Mouse (Mus musculus) effector memory CD4-positive, alpha-beta T cell, adult 7 months (primary cell): ENCODE results near the gene Syde1. TPM values are rescaled to one million over a fixed set of nuclear protein-coding genes. Genes with fewer than 3 reads are reported as not detected.

Source experiments
- polyA plus RNA-seq: library from polyadenylated mRNA; unstranded; fragments of 100-300 nt; shearing (Covaris generic); gene quantifications from one replicate; pipeline ENCODE4 v1.2.1, GENCODE M21; 2017

Gene Syde1
- polyA plus RNA-seq, result not detected

DNA sequence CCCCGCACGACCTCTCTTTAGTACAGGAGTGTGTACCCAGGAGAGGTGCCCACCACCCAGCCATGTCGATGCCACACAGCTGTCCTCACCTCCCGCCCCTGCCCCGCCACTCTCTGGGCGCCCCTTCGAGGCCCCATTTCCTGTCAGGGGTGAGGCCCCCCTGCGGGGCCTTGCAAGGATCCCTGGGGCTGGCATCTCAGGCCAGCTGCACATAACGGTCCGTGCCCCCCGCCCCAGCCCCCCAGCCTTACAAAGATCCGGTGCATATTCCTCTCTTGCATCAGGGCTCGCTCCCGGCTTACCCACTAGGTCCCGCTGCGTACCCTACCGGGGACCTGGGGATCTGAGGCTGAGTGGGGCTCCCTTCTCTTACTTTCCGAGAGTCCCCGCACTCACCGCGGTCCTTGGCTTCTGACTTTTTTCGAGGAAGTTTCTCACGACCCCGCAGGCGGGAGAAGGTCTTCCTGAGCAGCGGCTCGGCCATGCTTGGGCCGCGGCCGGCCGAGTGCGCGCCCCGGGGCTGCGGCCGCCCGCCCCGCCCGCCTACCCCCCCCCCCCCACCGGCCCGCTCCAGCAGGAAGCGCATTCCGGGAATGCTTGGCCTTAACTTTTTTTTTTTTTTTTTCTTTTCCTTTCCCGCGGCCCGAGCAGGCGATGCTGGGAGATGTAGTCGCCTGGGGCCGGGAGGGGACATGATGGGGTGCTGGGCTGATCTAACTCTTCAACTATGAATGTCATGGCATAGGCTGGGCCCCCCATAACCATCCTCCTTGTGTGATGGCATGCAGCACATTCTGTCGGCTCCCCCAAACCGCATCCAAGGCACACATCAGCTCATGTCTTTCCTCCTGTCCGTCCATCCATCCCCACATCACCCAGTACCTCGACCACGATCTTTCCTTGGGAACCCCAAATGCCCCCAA lies at the start of gene Syde1:
Gene Syde1, minus strand, starts transcription at position 559 of the 923 bp plus-strand sequence.

DNA sequence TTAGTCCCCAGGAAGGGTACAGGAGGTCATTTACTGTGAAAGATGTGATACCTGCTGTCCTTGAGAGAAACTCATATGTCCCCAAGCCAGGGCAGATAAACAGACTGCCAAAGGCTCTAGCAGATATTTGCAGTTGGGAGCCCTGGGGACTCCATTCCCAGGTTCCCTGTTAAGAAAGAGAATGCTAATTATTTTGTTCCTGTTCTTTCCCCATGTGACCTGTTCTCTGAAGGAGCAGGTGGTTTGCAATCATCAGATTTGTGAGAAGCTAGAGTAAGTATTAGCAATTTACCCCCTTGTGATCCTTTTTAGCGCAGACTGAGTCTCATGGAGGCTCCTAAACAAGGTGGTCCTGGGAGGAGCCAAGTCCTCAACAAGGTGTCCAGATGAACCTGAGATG lies 26.2 kb upstream of the Syde1 start, which contains the start of gene Olfr1357:
Gene Olfr1357, minus strand, starts transcription at position 101 of the 400 bp plus-strand sequence.

DNA sequence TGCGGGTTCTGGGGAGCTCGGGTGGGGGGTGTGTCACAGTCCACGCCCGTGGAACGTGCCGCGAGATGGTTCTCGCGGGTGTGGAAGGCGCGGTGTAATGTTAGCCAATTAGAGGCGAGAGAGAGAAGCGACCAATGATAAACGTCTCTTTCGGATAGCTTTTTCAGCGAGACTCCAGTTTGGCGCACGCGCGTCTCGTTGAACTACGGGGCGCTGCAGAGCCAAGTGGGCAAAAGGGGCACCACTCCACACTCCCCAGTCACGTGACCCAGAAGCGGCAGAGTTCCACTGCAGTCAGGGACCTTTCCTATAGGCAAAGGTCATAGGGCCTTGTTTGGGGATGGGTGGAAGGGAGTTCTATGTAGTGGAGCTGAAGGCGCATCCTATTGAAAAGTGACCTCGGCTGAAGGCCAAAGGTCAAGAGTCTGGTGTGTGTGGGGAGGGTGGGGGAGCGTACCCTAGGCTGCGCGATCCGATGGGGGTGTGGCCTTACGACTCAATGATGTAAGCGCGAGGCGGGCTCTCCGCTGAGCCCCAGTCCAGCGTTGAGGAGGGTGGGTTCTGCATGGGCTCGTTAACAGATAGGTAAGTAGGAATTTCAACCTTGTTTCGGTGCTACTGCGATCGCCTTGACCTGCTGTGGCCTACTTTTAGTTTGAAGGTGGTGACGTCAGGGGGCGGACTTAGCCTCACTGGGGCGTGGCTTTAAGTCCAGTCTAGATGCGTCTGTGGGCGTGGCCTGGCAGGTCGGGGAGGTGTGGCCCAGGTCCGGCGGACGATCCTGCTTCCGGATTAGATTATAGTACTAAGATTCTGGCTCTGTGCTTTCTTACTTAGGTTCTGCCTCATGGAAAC lies 17.3 kb downstream of the Syde1 start, which contains the start of gene Ilvbl:
Gene Ilvbl, plus strand, starts transcription at position 97 of the 855 bp plus-strand sequence.

Other genes starting within 250 kb of the Syde1 start
- gene Agpat3, start 239.5 kb downstream of the Syde1 start, polyA plus RNA-seq, result 129 TPM
- 242 TPM for gene Rrp1, start 178.9 kb downstream of the Syde1 start, polyA plus RNA-seq
- gene Cstb, start 166.3 kb downstream of the Syde1 start, polyA plus RNA-seq, result 73.0 TPM
- gene Pdxk, start 127.0 kb downstream of the Syde1 start, polyA plus RNA-seq, result 11.5 TPM
- not detected for gene Olfr1358, start 74.5 kb downstream of the Syde1 start, polyA plus RNA-seq
- gene Ilvbl, start 17.6 kb downstream of the Syde1 start, polyA plus RNA-seq, result 26.1 TPM
- not detected for gene Olfr1357, start 26.1 kb upstream of the Syde1 start, polyA plus RNA-seq
- not detected for gene Casp14, start 126.3 kb upstream of the Syde1 start, polyA plus RNA-seq
- not detected for gene Ccdc105, start 161.1 kb upstream of the Syde1 start, polyA plus RNA-seq
- not detected for gene Slc1a6, start 188.5 kb upstream of the Syde1 start, polyA plus RNA-seq